Comparison of ENCODE assay signal across 22 mouse cellular contexts in the genomic region with DNA sequence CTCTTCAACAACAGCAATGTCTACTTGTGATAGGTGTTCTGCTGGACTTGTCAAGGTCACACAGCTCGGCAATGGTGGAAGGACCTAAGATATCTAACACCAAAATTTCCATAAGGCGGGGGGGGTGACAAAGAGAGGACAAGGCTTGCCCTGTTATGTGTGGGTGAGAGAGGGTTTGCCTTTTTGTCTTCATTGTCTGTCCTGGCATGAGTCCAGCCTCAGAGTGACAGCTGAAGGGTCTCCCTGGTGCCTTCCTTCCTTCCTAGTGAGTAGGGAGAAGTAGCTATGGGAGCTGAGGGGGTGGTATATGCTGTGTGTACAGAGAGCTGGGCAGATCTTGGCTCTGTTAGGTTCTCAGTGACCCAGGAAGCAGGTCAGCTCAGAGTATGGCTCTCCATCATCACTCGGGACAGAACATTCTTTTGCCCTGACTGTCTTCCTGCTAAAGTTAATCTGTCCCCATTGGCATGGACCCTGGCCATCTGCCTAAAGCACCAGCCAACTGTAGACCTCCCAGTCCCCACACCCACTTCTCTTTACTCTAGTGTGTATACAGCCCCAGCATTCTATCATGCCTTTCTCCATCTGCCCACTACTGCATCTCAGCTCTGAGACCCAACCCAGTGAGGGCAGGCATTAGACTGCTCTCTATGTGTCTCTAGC.
DNase-seq lines count a peak whose midpoint lies in the region; ATAC-seq and TF ChIP-seq lines count a peak whose summit lies in the region.
"Had no signal": no experiment of that assay in that cellular context is flagged by ENCODE, and none has a peak within 500 bp of the region (broad histone marks: within the 10 kb centered on the region; RNA-seq: fewer than 3 reads in every experiment).

No protein-coding gene starts in this region.

- no peak overlapping the region for H3K4me3 ChIP-seq in heart, postnatal 0 days (ENCODE audit: low read depth, low read length)
- H3K4me3 ChIP-seq in layer of hippocampus, adult 2 months, result no peak overlapping the region
- H3K4me3 ChIP-seq: forebrain, embryonic 13.5 days; gastrocnemius, adult 2 months; kidney, embryonic 15.5 days; limb, embryonic 12.5 days; liver, embryonic 12.5 days; midbrain, embryonic 13.5 days; neural tube, embryonic 12.5 days had no signal

- H3K4me2 ChIP-seq in heart, postnatal 0 days (ENCODE audit: low read depth, low read length), result no peak overlapping the region
- H3K4me2 ChIP-seq: forebrain, embryonic 13.5 days; kidney, embryonic 15.5 days; limb, embryonic 12.5 days; liver, embryonic 12.5 days; midbrain, embryonic 13.5 days; neural tube, embryonic 12.5 days had no signal

- TF ChIP-seq EP300 in heart, postnatal 0 days (IDR thresholded peaks at IDR 0.05; ENCODE audit: low read depth), result no peak

- no peaks in the 10 kb centered on the region for H3K27me3 ChIP-seq in heart, postnatal 0 days (ENCODE audit: control insufficient read depth, insufficient read depth, low read length)
- H3K27me3 ChIP-seq: CH12.LX; forebrain, embryonic 13.5 days; kidney, embryonic 15.5 days; limb, embryonic 12.5 days; midbrain, embryonic 13.5 days; neural tube, embryonic 12.5 days had no signal

- H3K9me3 ChIP-seq in heart, postnatal 0 days (replicated peaks; ENCODE audit: control insufficient read depth, low read length), result no peaks in the 10 kb centered on the region
- H3K9me3 ChIP-seq: forebrain, embryonic 13.5 days; kidney, embryonic 15.5 days; limb, embryonic 12.5 days; liver, embryonic 12.5 days; midbrain, embryonic 13.5 days; neural tube, embryonic 12.5 days had no signal

- H3K36me3 ChIP-seq in heart, postnatal 0 days (replicated peaks; ENCODE audit: control insufficient read depth, insufficient read depth, low read length), result no peaks in the 10 kb centered on the region
- H3K36me3 ChIP-seq: G1E; kidney, embryonic 15.5 days; limb, embryonic 12.5 days; liver, embryonic 12.5 days; midbrain, embryonic 13.5 days; neural tube, embryonic 12.5 days had no signal

- WGBS in heart, postnatal 0 days, result 38% methylated on average over 3 of the region's 3 CpGs

- intact Hi-C loops in heart, postnatal 25 days (cut with DNase I), result no loop called here

- H3K9ac ChIP-seq in heart, postnatal 0 days (replicated peaks; ENCODE audit: low read depth, low read length), result no peak overlapping the region
- H3K9ac ChIP-seq: forebrain, embryonic 13.5 days; kidney, embryonic 15.5 days; limb, embryonic 12.5 days; liver, embryonic 12.5 days; midbrain, embryonic 13.5 days; neural tube, embryonic 12.5 days had no signal

- ATAC-seq in heart, postnatal 0 days (ENCODE audit: insufficient read depth, low read depth), result peak; percentile 44; the same call in 1 of the 2 replicates
- ATAC-seq: activated CD4-positive, CD25-positive, alpha-beta regulatory T cell, adult 4 months; forebrain, embryonic 13.5 days; liver, embryonic 12.5 days; midbrain, embryonic 13.5 days had no signal

- DNase-seq in heart, postnatal 0 days (ENCODE audit: low spot score), result no peak
- DNase-seq in heart, postnatal 25 days (ENCODE audit: low spot score), result no peak
- DNase-seq in layer of hippocampus, adult 2 months (ENCODE audit: low spot score in 2 of 2), result no peak
- no peak for DNase-seq in layer of hippocampus, postnatal 14 days (ENCODE audit: low spot score in 2 of 2)
- DNase-seq in retina, postnatal 1 day, result peak; percentile 52
- no peak for DNase-seq in retina, embryonic 14.5 days (ENCODE audit: low spot score)
- DNase-seq in right cerebral cortex, postnatal 25 days, result no peak
- DNase-seq: adrenal gland, adult 8-10 months; B cell, adult 2 months; cerebellum, adult 8-10 months; gastrocnemius, adult 2 months; kidney, adult 11 months; lung, adult 2 months had no signal

- H3K4me1 ChIP-seq in heart, postnatal 0 days (ENCODE audit: control insufficient read depth, insufficient read depth), result peaks cover 13% of the 10 kb centered on the region; the same call in 1 of the 2 replicates
- H3K4me1 ChIP-seq: limb, embryonic 12.5 days; liver, embryonic 12.5 days had no signal

- no peak for TF ChIP-seq CTCF in heart, postnatal 0 days (IDR thresholded peaks at IDR 0.05; ENCODE audit: low read depth)
- TF ChIP-seq CTCF in layer of hippocampus, adult 2 months (conservative IDR thresholded peaks at IDR 0.05), result no peak

- no peak overlapping the region for H3K27ac ChIP-seq in heart, postnatal 0 days (ENCODE audit: low read depth)
- peak overlapping the region; percentile 88; the same call in 1 of the 2 replicates for H3K27ac ChIP-seq in layer of hippocampus, adult 2 months
- H3K27ac ChIP-seq: forebrain, embryonic 13.5 days; gastrocnemius, adult 2 months; kidney, embryonic 15.5 days; limb, embryonic 12.5 days; liver, embryonic 12.5 days; midbrain, embryonic 13.5 days; neural tube, embryonic 12.5 days had no signal
